Mouse (Mus musculus) layer of hippocampus, postnatal 36 days (tissue): Measurements from ENCODE around the gene Apex2. TPM values are rescaled to one million over a fixed set of nuclear protein-coding genes. Genes with fewer than 3 reads are reported as not detected.
A peak's percentile ranks its signal among the peaks of the same experiment; 100 is the strongest.

Source experiments
- DNase-seq, 2 experiments: peaks; one replicate each; pipeline ENCODE4 v3.0.0; 2022
- total RNA-seq, 2 experiments: library from RNA; stranded (reverse); gene quantifications; 2 replicates each; pipeline ENCODE4 v1.2.3; 2021

The Apex2 gene
- total RNA-seq = 10 to 100 TPM; 13.2 to 17.2 TPM

DNA sequence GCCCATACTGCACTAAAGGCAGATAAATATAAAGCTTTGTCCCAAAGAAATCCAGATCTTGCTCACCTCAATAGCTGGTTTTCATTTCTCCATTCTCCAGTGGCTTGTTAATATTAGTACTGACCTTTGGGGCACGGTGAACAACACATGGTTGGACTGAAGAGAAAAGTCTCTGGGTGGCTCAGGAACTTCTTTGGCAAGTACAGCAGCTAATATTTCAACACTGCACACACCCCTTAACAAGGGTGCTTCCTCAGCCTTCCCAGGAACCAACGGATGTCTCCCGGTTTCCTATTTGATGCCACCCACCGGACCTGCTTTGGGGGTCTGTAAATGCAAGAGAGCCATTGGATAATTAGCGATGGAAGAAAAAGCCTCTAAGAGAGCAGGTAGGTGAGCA is at the start of gene Apex2:
Apex2 (minus strand) TSS at position 173 of the 400 bp plus-strand sequence.
- DNase-seq = no peak

DNA sequence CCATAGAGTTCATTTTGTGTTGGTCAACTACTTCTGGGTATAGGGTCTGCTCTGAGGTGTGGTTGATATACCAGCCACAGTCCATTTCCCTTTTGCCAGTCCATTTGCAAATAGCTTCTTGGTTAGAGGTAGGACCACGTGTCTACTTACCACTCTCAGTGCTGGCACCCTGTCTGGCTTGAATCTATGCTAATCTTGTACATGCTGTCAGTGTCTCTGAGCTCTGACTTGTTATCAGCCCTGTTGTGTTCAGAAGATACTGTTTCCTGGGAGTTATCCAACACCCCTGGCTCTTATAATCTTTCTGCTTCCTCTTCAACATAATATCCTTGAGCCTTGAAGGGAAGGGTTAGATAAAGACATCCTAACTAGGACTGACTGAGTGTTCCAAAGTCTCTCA is 46.8 kb upstream of the Apex2 start:
- no peak for DNase-seq

GRCm38 (mm10) chrX:150598882-150599281 is 9.2 kb upstream of the Apex2 start:
- DNase-seq = no peak

- DNase-seq = no peak
These were observed 5.5 kb upstream of the Apex2 start for GRCm38 (mm10) chrX:150595016-150595760.

GRCm38 (mm10) chrX:150594176-150594575 is 4.5 kb upstream of the Apex2 start:
- no peak for DNase-seq

- DNase-seq = no peak
These were observed 3.8 kb upstream of the Apex2 start for GRCm38 (mm10) chrX:150593266-150594035.

GRCm38 (mm10) chrX:150588023-150588764 is 1.5 kb downstream of the Apex2 start, which contains the start of gene Pfkfb1:
Pfkfb1 (plus strand) TSS chrX:150588229.
- DNase-seq = peak; percentile 67

DNA sequence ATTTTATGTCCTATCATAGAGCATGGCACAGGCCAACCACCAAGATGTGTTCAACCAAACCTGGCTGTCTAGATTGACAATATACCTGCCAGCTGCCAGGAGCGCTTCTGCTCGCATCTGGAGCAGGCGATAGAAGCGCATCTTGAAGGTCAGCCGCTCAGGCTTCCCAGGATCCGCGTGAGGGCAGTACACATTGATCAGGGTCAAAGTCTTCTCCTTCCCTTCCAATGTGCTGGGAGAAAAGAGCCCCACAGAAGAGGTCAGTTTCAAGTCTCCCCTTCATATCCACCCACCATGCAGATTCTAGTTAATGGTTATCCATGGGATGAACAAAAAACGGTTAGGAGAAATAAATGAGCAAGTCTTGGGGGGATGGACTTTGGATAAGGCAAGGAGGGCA is 4.6 kb downstream of the Apex2 start:
- no peak for DNase-seq

- no peak for DNase-seq
These were observed 7.7 kb downstream of the Apex2 start for GRCm38 (mm10) chrX:150581921-150582320.

- DNase-seq = no peak
These were observed 24.9 kb downstream of the Apex2 start for GRCm38 (mm10) chrX:150564644-150565357.

DNA sequence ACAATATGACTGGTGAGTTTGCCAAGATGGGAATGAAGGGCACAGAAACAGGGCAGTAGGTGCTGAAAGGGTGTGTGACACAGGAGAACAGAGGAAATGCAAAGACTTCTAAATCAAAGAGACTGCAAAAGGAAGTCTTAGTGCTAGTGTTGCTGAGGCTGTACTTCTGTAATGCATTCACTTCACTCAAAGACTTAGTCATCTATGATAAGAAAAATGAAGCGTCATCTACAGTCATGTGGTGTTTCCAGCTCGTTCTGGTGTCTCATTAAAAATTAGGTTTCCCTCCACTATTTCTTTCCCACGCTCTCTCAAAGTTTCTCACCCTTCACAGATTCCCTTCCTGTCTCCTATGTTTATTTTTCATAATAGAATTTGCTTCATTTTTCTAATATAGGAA is 35.6 kb downstream of the Apex2 start:
- DNase-seq = no peak

- DNase-seq = no peak
These were observed 37.7 kb downstream of the Apex2 start for GRCm38 (mm10) chrX:150551986-150552385.

GRCm38 (mm10) chrX:150549639-150550038 is 40.0 kb downstream of the Apex2 start:
- DNase-seq = no peak

DNA sequence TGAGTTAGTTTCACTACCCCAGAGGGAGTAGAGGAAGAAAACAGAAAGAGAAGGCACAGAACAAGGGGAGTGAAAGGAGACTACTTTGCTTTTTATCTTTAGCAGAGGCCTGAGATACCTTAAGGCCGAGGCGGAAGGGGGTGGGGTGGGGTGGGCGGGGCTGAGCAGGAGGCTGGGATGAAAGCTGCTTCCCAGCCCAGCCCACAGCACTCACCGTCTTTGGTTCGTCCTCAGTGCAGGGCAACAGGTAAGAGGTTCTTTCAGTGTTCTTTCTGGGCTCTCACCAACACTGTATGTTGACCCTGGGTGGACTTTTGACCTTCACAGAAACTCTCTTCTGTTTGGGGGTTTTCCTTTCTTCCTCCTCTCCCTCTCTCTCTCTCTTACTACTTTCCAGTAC is 42.4 kb downstream of the Apex2 start, which contains the start of gene Alas2:
Alas2 (plus strand) TSS at position 137 of the 400 bp plus-strand sequence.
- no peak for DNase-seq

DNA sequence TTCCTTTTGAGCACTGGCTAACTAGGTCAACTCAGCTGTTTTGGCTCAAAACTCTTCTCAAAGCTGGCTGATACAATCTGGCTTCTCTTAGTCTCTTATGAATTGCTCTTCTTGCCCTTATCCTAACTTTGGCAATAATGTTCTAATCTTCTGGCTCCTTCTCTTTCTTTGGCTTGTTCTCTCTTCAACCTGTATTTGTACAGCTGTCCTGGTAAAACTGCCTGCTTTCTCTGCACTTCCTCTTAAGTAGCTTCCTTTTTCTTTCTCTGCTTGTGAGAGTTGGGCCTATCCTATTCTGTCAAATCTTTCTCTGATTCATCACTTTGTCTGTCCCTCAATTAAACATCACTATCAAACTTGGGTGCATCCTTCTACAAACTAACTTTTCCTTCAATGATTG is 48.0 kb downstream of the Apex2 start:
- DNase-seq = no peak

GRCm38 (mm10) chrX:150540111-150540510 is 49.6 kb downstream of the Apex2 start:
- no peak for DNase-seq

GRCm38 (mm10) chrX:150516477-150516876 is 73.2 kb downstream of the Apex2 start:
- DNase-seq = no peak

- no peak for DNase-seq
These were observed 73.7 kb downstream of the Apex2 start for GRCm38 (mm10) chrX:150516015-150516414.

GRCm38 (mm10) chrX:150514127-150514526 is 75.5 kb downstream of the Apex2 start:
- no peak for DNase-seq

- no peak for DNase-seq
These were observed 78.4 kb downstream of the Apex2 start for GRCm38 (mm10) chrX:150511274-150511673.

DNA sequence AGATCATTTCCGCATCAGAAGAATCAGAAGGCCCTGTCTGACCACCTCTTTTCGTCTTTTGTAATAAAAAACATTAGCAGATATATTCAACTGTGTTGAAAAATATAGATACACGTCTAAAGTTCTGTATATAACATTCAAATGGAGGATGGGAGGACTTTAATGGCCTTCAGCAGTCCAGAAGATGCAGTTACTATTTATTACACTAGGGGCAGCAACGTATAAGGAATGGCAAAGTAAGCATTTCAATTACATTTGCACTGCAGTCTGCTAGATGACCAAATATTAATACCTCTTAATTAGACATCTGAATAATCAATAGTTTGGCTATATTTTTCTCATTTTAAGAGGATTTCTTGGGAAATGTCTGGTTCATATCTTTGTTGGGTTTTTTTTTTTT is 79.0 kb downstream of the Apex2 start:
- DNase-seq = no peak

DNA sequence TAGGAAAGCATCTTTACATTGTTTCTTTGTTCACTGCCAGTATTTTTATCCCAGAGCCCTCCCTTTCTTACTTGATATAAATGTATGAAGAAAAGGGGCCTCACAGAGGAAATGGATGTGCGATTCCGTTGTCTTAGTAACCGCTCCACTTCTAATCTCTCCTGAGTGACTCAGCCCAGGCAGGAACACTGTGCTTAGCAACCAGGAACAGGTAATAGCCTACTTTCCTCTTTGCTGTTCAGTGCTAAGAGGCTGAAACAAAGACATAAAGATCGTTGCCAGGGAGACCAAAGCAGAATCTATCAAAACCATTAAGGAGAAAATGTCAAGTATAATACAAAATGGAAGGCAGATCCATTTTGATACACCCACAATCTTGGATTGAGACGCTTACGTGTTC is 81.0 kb downstream of the Apex2 start:
- DNase-seq = no peak
